Mouse (Mus musculus) small intestine, adult 2 months (tissue): ENCODE data around the gene Gm10197.

ENCODE experiments used
- CTCF ChIP-seq: fragments of 200-500 bp; IDR thresholded peaks from 2 replicates; pipeline ENCODE4 v1.5.1; 2012; ENCODE audit warnings: low read depth, mild to moderate bottlenecking, control low read depth, inconsistent platforms, low read length, moderate library complexity, mixed read lengths; ENCODE audit not compliant: insufficient replicate concordance, insufficient read length; ENCODE audit errors: extremely low read depth
- POLR2A ChIP-seq: fragments of 200-500 bp; IDR thresholded peaks from 2 replicates; pipeline ENCODE4 v1.6.1; 2012; ENCODE audit warnings: low read depth, mild to moderate bottlenecking, control low read depth, inconsistent platforms, low read length, moderate library complexity

- TF ChIP-seq CTCF (no peak), POLR2A (no peak)
These were observed 40.7 kb upstream of the Gm10197 start for GRCm38 (mm10) chr19:53412149-53412848.
